Mouse (Mus musculus) brain, embryonic 14.5 days (tissue): ENCODE results near the gene Eno3.

ENCODE experiments used
- CTCF ChIP-seq: fragments of 200-500 bp; IDR thresholded peaks from 2 replicates; pipeline ENCODE4 v1.5.1; 2012; ENCODE audit warnings: inconsistent platforms, mild to moderate bottlenecking, moderate library complexity, borderline replicate concordance; ENCODE audit not compliant: insufficient read depth, insufficient read length; ENCODE audit errors: extremely low read depth
- POLR2A ChIP-seq: fragments of 200-500 bp; IDR thresholded peaks from 2 replicates; pipeline ENCODE4 v1.6.1; 2012; ENCODE audit warnings: mild to moderate bottlenecking, inconsistent platforms, borderline replicate concordance; ENCODE audit not compliant: poor library complexity, insufficient read depth, insufficient read length, severe bottlenecking; ENCODE audit errors: extremely low read depth

DNA sequence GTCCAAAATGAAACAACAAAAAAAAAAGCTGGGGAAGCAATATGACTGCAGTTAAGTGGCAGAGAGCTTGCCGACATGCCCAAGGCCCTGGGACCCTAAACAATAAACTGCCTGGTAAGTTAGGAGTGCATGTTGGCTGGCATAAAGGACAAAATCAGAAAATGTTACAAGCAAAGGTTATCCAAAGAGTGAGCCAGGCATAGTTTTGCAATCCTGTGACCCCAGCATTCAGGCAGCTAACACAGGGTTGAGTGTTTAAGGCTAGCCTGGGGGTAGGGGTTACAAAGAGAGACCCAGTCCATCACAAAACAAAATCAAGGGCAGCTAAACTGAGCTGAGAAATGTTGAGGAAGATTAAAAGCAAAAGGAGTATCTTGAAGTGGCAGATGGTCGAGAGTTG, 42.0 kb downstream of the Eno3 start:
- TF ChIP-seq CTCF (no peak), POLR2A (no peak)
